Mouse (Mus musculus): ENCODE measurements around the gene Phldb3.
A peak's percentile ranks its signal among the peaks of the same experiment; 100 is the strongest.
"Not testable (repeated sequence)": the region's sequence is repeated elsewhere in the genome, so short reads cannot be mapped to it uniquely, and the experiment has no call there.

Phldb3 gene

DNA sequence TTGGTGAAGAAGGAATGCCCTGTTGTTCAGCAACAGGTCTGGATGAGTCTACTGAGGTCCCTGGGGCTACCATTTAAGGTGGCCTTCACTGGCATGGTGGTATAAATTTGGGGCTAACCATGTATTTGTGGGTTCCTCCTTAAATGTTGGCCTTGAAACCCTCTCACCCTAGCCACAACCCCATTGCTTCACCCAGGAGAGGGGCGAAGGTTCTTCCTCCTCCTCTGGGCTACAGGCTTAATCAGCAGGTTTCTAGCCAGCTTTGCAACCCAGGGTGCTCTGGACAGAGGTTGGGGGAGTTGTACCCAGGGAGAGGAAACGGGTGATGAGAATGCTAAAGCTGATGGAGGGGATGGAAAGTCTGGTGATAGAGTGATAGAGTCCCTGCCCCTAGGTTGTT lies 15.1 kb upstream of the Phldb3 start:
- DNase-seq: no peak

DNA sequence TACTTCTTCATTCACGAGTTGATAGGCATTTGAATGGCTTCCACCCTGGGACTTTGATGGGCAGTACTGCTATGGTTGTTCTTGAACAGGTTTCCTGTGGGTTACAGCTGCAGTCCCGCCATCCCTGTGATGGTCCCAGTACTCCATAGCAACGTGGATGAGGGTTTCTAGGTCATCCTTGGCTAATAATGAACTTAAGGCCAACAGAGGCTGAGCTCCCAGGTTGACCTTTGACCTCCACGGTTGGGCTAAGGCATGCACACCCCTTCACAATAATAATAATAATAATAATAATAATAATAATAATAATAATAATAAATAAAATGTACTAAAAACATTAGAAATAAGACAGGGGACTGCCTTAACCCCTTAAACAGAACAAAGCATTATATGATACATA lies 12.4 kb upstream of the Phldb3 start:
- DNase-seq: no peak

DNA sequence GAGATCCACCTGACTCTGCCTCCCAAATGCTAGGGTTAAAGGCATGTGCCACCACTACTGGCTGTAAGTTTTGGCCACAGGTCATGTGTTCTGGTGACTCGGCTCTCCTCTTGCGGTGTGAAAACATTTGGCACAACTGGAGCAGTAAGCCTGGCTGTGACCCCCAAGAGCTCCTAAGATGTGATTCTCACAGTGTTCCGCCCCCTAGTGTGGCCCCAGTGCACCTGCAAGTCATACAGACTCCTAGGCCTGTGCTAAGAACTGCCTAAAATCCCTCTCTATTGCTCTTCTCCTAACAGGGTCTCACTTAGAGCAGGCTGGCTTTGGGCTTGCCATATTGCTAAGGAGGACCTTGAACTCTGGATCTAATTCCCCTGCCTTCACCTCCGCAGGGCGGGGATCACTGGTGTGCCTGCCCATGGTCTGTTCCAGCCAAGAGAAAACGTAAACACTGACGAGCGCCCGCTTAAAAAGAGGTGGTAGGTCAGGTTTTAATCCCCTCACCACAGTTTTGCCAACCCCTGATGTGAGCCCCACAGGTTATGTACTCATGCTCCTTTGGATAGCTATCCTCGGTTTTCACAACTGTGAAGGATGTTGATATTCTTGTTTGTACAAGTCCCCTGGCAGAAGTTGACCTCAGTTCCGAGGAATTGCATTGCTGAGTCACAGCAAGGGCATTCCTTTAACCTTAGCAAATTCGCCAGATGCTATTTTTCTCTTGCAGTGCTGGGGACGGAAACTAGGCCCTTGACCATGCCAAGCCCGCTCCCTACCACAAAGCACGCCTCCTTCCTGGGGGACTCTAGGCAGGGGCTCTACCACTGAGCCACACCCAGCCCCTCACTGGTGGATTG lies 11.1 kb upstream of the Phldb3 start:
- no peak for DNase-seq

DNA sequence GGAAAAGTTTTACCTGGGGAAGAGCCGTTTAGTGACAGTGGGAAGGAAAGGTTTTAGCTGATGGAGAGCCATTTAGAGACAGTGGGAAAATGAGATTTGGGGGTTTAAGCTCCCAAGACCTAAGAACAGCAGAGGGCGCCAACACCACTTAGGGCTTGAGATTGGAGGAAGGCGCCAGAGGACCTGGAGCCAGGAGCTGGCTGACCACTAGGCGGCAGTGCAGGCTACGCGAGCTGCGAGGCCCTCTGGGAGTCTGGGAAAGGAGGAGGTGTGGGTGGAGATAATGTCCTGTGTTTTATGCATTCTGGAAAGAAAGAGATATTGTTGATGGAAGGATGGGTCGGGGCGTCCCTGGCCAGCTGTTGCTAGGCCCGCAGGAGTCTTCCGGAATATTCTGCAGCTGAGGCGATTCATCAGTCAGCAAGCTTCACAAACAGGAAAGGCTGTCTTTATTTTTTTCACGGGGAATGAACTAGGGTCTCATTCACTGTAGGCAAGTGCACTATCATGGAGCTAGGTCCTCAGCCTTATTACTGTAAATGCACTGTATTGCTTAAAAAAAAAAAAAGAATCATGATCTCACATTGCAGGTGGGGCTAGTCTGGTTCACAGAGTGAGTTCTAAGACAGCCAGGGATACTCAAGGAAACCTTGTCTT lies 9.5 kb upstream of the Phldb3 start:
- DNase-seq: peak; percentile 94

DNA sequence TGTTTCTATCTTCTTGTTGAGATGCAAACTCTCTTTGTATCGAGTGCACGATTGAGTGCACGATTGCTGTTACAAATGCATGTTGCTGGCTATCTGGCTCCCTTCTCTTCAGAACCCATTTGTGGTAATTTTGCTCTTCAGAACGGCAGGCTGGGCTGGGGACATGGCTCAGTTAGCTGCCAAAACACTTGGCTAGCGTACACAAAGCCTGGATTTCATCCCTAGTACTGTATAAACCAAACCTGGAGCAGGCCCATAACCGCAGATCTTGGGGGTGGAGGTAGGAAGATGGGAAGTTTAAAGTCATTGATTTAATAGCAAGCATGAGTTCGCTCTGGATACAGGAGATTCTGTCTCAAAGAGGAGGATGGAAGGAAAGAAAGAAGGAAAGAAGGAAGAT lies 5.0 kb upstream of the Phldb3 start:
- no peak for DNase-seq

DNA sequence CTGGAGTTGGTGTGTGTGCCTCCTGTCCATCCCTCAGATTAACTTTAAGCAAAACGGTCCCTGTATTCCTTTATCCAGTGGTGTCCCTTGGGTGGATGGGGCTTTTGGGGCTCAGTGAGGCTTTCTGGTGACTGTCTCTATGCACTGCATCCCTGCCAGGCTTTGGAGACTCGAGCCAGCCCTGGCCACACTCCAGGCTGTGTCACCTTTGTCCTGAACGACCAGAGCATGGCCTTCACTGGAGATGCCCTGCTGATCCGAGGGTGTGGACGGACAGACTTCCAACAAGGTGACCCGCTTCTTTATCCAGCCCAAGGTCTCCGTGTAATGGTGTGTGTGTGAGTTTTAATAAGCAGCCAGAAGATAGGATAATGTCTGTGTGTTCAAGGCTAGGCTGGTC lies 4.5 kb upstream of the Phldb3 start:
- DNase-seq: no peak

DNA sequence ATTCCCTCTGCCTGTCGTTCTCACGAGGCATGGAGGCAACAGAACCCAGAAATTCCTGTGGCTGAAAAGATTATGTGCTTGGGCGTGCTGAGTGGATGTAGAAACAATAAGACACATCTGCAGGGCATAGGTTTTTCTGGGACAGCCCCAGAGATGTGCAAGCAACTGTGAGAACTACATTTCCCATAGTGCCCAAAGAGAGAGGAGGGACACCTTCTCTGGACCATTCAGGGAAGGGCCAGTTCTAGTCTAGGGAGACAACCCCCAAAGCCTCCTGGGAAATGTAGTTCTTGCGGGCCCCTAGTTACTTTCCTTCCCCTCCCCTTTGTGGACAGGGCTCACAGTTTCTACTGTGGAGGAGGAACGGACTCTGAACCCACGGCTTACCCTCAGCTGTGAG lies 2.5 kb upstream of the Phldb3 start:
- DNase-seq: peak; percentile 56

DNA sequence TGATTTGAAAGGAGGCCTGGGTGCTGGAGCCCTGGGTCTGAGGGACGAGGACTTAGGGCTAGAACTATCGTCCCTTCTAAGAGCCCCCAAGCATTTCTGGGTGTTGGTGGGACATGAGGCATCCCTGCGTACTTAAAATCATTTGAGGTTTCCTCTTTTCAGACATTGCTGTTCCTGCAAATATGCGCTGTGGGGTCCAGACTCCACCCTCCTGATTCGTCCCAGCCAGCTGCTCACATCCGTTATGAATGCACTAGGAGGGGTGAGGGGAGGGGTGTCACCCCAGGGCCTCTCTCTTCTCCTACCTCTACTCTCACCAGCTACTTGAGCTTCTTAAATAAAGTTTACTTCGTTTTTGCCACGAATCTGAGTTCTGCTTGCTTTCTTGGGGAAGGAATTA lies 2.0 kb upstream of the Phldb3 start:
- DNase-seq: no peak

DNA sequence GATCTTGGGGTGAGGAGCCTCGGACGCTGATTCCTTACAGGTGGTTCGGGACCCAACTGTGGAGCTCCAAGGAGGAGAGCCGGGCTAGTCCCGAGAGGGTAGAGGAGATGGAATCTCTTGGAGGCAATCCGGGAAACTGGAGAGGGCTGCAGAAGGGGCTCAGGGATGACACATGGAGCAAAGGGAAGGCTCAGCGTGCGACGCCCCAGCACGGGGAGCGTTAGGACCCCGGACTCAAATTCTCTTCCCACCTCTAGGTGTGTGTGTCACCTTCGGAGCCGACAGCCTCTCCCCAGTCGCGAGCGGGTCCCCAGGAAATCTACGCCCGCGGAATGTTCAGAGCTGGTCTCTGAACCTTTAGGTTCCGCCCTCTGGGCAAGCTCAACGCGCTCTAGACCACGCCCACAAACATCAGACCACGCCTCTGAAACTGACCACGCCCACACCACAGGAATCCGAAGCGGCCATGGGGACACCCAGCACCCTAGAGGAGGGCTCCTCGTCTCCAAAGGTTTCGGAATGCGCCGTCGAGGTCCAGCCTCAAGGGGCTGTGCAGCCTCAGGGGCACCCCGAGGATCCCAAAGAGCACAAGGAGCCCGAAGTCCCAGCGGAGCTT lies 424 bp downstream of the Phldb3 start:
- DNase-seq: peak; percentile 63

DNA sequence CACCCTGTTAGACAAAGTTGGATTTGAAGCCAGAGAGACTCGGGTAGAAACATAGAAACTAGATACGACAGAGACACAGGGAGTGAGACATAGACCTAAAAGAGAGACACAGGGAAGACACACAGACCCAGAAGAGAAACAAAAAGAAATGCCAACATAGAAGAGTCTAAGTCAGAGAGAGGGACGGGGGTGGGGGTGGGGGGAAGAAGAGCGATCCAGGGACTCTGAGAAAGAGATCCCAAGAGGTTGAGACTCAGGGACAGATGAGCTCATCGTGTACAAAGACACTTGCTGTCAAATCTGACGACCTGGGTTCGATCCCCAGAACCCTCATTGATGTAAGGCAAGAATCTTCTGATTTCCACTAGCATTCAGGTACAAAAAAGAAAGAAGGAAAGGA lies 1.1 kb downstream of the Phldb3 start:
- DNase-seq: no peak

DNA sequence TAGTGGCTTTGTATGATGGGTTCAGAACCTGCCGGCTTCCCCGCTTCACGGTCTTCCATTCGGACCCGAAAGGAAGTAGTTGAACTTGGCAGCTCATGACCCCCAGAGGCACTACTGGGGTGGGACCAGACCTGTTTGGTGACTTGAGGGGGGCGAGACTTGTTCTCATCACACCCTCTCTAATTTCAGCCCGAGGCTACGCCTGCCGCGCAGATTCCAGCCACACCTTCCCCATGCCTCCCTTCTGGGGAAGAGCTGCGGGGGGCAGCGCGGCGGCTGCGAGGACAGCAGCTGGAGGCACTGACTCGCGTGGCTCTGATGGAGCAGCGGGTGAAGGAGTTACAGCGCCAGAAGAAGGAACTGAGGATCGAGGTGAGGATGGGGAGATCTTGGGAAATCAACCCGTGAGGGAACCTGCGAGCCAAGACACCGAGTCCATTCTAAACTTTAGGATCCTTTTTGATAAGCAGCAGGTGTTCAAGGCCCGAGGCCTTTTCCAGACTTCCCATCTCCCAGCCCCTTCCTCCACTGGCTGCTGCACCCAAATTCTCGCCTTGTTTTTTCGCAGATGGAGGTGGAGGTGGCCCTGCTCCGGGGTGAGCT lies 1.8 kb downstream of the Phldb3 start:
- DNase-seq: no peak

DNA sequence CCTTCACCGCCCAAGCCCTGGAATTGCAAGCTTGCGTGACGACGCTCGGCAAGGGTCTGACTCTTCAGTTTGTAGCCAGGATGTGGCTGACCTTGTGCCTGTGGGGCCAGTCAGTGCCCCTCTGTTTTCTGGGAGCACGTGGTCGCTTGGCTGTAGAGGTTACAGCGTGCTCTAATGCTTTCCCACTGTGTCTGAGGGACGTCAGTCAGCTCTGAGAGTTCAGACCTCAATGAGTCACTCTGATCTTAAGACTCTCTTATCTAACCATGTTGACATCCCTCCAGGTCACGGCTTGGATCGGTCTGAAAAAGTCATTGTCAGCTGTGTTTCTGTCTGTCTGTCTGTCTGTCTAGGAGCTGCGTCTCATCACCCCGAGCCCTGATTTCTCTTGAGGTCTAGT lies 4.3 kb downstream of the Phldb3 start:
- DNase-seq: no peak

DNA sequence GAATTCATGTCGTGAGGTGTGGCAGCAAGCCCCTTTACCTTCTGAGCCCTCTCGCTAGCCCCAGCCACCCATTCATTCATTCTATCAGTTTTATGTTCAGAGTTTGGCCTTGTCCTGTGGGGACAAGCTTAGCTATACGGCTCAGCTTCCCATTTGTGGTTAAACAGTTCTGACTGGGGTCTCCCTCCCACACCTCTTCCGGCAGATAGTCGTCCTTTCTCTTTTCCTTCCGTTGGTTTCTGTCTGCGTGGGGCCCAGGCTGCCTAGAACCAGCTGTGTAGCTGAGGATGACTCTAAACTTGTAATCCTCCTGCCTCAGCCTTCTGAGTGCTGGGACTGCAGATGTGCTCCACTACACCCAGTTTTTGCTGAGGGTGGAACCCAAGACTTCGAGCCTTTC lies 7.2 kb downstream of the Phldb3 start:
- no peak for DNase-seq

DNA sequence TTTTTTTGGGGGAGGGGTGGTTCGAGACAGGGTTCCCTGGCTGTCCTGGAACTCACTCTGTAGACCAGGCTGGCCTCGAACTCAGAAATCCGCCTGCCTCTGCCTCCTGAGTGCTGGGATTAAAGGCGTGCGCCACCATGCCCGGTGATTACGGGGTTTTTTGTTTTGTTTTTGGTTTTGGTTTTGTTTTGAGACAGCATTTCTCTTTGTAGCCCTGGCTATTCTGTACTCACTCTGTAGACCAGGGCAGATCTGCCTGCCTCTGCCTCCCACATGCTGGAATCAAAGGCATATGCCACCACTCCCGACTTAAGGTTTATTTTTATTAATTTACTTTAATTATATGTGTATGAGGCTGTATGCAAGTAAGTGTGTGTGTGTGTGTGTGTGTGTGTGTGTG lies 7.8 kb downstream of the Phldb3 start:
- DNase-seq: not testable (repeated sequence)

DNA sequence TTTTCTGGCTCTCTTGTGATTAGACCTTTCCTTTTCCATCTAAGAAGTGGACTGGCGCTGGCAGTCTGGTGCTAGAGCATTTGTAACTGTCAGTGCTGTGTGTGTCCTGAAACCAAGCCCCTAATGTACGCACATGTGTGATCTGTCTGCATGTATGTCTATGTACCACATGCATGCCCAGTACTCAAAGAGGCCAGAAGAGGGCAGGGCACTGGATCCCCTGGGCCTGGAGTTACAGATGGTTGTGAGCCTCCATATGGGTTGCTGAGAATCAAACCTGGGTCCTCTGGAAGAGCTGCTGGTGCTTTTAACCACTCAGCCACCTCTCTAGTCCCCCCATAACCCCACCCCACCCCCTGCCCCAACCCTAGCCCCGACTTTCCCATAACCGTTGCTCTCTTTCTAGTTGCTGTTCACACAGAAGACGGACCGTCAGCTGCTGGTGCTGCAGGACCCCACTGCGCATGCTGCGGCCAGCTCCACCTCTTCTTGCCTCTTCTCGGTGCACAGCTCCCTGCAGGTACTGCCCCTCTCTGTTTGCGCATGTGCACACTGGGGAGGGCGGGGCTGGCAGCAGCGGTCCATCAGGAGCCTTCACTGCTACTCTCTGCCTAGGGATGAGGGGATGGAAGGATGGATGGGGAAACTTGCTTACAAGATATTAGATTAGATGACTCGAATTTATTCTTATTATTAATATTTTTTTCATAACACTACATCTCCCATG lies 9.3 kb downstream of the Phldb3 start:
- no peak for DNase-seq

DNA sequence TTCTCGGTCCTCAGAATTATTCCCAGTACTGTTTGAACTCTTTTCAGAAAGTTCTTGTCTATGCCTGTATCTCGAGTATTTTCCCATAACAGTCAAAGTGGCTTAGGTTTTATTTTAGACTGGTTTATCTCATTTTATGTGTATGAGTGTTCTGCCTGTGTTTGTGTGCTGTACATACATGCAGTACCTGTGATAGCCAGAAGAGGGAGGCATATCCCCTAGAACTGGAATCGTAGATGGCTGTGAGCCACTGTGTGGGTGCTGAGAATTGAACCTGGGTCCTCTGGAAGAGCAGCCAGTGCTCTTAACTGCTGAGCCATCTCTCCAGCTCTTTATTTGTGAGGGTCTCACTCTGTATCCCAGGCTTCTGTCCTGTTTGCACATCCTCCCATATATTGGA lies 10.6 kb downstream of the Phldb3 start:
- no peak for DNase-seq

DNA sequence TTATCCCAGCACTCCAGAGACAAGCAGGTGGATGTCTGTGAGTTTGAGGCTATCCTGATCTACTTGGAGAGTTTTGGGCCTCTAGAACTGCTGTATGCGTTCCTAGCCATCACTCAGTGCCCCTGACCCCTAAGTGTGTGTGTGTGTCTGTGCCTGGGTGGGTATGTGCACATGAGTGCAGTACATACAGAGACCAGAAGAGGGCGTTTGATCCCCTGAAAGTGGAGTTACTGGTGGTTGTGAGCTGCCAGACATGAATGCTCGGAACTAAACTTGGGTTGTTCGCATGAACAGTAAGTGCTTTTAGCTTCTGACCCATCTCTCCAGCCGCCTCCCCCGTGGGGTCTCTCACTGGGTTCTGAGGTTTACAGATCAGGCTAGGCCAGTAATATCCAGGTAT lies 12.4 kb downstream of the Phldb3 start:
- DNase-seq: no peak

DNA sequence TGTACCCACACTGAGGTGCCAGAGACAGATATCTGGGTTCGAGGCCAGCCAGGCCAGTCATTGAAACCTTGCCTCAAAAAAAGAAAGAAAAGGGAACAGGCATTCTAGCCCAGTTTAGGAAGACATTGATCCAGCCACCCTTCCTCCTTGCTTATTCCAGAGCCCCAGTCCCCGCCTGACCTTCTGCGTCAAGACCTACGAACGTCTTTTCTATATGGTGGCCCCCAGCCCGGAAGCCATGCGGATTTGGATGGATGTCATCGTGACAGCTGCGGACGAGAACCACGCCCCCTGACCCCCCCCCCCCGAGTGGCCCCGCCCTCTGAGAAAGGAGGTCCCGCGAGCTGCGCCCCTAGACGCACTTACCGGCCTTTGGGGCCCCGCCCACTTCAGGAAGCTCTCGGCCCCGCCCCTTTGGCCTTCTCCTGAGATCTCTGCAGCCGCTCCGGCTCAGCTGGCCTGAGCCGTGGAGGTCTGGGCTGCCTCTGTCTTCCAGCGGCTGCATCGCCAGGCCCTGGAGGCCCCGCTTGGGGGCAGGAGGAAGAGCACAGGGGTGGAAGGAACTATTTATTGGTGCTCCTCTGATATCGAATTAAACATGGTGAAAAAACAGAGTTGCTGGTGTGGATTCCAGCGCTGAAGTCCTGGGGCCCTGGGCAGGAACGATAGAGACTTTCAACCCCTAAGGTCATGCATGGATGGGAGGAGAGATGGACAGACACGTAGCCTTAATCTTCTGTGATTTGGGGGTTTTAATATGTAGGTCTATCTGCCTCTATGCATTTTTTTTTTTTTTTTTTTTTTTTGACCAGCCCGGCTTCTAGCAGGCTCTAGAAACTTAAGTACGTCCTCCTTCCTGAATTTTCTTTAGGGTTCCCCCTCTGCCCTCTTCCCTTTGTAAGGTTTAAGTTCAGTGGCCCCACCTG lies 18.4 kb downstream of the Phldb3 start:
- peak; percentile 72 for DNase-seq

DNA sequence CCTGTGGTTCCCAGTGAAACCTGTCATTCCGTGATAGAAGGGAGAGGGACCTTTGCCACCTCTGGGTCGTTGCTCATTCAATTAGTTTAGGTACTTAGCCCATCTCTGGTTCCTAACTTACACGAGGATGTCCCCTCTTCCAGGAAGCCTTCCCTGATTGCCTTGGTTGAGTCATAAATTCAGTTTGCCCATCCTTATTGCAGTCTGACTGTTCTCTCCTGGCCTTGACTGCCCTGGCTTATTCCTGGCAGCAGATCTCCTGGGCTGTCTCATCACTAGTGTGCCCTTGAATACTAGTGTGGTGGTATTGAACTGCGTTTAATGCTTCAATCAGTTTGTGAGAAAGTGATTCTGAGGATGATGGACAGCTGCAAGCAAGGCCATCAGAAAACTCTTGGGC lies 19.1 kb downstream of the Phldb3 start:
- no peak for DNase-seq

DNA sequence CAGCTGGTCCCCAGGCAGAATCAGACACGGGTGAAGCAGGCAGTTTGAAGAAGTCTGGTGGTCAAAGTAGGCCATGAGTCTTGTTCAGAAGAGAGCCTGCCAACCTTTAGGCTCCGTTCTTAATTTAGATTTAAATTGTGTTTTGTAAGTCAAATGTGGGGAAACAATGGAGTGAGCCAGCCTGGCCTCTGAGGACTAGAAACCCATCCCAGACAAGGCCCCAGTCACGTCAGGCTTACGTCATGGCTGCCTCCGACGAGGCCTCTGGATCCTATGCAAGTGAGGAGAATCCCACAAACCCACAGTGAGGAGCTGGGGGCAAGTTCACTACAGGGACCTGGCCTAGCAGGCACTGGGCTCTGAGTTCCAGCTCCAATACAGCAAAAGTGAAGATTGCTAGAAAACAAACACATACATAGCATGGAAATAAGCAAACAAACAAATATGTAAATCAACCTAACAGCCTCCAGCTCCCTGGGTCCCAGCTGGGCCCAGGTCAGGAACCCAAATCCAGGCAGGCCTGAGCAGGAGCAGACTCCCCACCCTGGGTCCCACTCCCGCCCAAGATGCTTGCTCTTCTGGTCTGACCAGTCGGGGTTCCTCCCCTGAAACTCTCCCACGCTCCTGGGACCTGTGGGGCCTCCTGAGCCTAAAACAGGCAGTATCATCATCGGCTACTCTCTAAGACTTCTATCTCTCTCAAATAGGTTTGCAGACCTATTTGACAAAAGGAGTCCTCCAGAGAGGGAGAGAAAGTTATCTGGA lies 19.7 kb downstream of the Phldb3 start:
- no peak for DNase-seq

DNA sequence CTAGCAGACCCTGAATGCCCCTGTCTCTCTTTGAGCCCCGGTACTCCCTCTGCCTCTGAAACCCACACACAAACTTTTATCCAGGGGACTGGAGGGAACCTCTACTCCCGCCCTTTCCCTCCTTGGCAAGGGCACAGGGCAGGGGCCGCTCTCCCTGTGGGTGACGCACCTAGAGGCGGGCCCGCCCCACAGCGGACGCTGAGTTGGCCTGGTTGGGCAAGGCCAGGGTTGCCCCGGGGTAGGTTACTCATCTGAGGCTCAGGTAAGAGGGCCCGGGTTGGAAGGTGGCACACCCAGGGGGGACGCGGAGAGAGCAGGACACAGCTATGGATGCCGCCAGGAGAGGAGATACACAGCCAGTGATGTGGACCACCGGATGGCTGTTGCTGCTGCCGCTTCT lies 25.7 kb downstream of the Phldb3 start, which contains the start of gene Lypd3:
Gene Lypd3 (plus strand): TSS at position 287 of the 400 bp plus-strand sequence.
- DNase-seq: no peak
